Mouse (Mus musculus) testis, adult 2 months (tissue): ENCODE measurements around the gene Atg101.

Experiments used
- CTCF ChIP-seq: fragments of 200-500 bp; IDR thresholded peaks from 2 replicates; pipeline ENCODE4 v1.5.1; 2012; ENCODE audit warnings: low read depth, mild to moderate bottlenecking, inconsistent platforms, low read length, moderate library complexity; ENCODE audit not compliant: control insufficient read depth, insufficient read depth, insufficient replicate concordance
- POLR2A ChIP-seq: fragments of 200-500 bp; IDR thresholded peaks from 2 replicates; pipeline ENCODE4 v1.6.1; 2012; ENCODE audit warnings: low read depth, mild to moderate bottlenecking, inconsistent platforms, low read length, moderate library complexity; ENCODE audit not compliant: control insufficient read depth

- TF ChIP-seq CTCF (no peak), POLR2A (no peak)
These were observed 13.8 kb upstream of the Atg101 start for GRCm38 (mm10) chr15:101270101-101270820.
